Mouse (Mus musculus) ES-E14 (cell line): ENCODE results near the gene Dmkn.

Experiments used
- ZC3H11A ChIP-seq: IDR thresholded peaks from 2 replicates; pipeline ENCODE4 v1.6.1; 2012; ENCODE audit warnings: low read depth, mild to moderate bottlenecking, inconsistent platforms, low read length, borderline replicate concordance
- ZNF384 ChIP-seq: IDR thresholded peaks from 2 replicates; pipeline ENCODE4 v1.6.1; 2012; ENCODE audit warnings: low read depth, low read length, inconsistent platforms

DNA sequence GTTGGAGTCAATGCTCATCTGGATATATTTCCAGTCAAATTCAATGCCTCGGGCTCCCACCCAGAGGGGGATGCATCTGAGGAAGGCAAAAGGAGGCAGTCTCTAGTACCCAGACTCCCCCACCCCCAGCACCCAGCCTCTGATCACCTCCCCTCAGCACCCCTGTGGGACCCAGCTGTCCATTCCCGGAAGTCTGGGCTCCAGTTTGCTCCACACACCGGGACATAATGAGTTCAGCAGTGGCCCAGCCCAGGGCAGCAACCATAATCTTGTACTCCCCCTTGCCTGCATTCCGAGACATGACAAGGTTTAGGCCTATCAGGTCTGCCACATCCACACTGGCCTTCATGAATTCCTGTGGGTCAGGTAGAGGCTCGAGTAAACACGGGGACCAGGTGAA lies 35.3 kb upstream of the Dmkn start:
- TF ChIP-seq ZNF384: no peak
- TF ChIP-seq ZC3H11A: no peak
